Mouse (Mus musculus) naive thymus-derived CD4-positive, alpha-beta T cell, adult 2 months (primary cell): ENCODE data around the gene Zfp664.

Experiments used
- DNase-seq: peaks from one replicate; pipeline ENCODE4 v3.0.0-alpha.2; 2011; ENCODE audit warnings: low read depth

The Zfp664 gene

DNA sequence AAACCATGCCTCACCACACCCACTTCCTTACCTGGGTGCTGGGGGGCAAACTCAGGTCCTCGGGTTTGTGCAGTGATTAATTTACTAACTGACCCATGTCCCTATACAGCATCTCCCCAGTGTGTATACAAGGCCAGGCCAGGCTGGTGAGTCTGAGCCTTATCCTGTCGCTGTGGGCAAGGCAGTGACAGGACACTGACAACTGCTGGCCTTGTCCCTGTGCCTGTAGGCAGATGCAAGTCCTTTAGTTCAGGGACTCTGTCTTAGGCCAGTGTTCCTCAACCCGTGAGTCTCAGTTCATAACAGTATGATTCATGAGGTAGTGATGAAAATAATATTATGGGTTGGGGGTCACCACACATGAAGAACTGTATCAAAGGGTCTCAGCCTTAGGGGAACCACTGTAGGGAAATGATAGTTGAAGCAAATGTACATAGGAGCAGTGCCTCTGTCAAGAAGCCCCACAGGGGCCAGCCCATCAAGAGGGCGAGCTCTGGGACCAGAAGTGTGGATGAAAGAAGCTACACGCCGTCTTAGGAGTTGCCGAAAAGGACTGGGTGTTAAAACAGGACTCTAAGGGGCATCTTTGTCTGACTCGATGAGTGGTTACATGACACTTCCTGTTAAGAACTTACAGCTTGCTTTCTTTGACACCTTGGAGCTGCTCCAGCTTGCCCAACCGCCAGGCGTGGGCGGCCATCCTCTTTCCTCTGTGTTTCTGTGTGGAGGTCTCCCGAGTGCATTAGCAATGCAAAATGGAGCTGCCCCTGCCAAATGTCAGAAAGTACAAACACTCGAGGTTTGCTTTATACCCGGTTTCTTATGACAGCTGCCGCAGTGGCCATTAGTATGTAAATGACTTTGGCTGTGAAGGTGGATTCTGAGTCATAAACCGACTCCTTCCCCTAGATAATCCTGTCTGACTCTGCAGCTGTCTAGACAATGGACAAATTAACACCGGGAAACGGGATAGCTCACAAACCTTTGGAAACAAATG lies 60.2 kb downstream of the Zfp664 start:
- peak; percentile 65 for DNase-seq

DNA sequence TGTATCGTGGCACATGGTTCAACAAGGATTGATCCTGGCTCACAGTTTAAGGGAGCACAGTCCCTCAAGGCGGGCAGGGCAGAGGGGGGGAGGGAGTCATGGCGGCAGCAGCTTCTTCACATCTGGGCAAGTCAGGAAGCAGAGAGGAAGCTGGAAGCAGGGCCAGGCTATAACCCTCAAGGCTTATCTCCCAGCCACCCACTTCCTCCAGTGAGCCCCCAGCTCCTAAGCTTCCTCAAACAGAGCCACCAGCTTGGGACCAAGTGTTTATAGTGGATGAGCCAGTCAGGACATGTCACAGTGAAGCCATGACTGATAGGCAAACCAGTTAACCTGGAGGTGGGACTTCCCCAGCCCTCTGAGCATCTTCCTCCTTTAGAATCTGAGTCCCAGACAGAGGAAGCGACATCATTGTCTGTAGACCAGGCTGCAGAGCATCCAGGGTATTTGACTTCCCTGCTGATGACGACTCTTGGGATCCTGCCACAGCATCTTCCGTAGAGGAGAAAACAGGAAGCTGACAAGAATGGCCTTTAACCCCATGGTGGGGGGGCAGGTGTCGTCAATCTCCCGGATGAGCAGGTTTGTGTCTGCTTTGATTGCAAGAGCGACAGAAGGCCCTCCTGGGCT lies 67.0 kb downstream of the Zfp664 start:
- DNase-seq, result no peak

DNA sequence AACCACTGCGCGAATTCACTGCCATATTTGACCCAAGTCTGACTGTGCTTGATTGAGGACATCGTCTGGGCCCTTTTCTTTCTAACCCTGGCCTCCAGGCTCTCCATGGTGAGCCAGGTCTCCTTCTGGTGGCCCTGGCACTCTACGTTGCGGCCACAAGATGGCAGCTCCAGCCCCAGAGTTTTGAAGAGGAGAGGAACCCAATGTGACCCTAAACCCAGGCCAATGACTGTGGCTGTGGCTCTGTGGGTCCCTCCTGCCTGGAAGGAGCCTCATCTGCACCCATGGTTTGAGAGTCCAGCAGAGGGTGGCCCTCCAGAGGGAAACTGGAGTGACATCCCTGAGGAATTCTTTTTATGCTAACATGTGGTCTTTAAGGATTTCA lies 67.6 kb downstream of the Zfp664 start:
- DNase-seq, result peak; percentile 74

DNA sequence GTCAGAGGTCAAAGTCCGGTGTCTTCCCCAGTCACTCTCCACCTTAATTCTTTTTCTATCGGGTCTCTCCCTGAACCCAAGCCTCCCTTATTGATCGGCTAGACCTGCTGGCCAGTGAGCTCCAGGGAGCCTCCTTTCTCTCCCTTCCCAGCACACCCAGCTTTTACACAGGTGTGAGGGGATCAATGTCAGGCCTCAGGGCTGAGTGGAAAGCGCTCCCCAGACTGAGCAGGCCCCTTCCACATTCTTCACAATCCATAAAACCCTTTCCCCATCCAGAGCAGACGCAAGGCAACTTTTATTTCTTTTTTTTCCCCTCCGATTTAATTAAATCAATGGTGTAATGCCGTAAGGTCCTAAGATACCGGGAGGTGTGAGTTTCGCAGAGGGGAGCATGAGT lies 68.1 kb downstream of the Zfp664 start:
- DNase-seq, result no peak

DNA sequence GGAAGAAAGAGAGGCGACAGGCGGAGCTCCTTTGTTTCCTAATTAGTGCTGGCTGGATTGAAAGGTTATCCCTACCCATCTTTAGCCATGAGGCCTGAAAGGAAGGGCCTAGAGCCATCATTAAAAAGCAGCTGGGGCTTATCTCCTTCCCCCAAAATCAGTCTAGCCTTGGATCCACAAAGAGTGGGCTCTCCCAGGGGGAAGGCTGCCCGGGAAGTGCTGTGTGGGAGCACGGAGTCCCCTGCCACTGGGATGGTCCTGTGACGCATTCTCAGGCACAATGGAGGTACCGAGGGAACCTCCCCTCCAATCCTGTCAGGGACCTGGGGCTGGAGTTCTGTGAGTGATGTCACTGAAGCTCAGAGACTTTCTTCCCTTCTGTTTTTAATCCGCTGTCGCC lies 68.6 kb downstream of the Zfp664 start:
- no peak for DNase-seq

DNA sequence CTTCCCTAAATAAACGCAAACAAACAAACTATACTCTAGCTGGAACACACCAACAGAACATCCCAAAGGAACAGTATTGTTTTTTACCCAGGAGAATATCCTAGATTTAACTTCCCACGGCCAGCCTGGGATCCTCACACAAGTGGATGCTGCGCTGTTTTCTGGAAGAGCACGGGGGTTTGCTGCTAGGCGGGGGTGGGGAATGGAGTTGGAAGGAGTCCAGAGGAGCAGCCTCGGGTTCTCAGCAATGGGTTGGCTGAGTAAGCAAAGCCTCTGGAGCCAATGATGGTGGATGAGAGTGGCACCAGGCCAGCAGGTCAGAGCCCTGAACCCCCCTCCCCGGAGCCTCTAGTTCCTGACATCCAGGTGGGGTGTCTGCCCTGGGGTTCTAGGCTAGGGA lies 72.1 kb downstream of the Zfp664 start:
- no peak for DNase-seq

DNA sequence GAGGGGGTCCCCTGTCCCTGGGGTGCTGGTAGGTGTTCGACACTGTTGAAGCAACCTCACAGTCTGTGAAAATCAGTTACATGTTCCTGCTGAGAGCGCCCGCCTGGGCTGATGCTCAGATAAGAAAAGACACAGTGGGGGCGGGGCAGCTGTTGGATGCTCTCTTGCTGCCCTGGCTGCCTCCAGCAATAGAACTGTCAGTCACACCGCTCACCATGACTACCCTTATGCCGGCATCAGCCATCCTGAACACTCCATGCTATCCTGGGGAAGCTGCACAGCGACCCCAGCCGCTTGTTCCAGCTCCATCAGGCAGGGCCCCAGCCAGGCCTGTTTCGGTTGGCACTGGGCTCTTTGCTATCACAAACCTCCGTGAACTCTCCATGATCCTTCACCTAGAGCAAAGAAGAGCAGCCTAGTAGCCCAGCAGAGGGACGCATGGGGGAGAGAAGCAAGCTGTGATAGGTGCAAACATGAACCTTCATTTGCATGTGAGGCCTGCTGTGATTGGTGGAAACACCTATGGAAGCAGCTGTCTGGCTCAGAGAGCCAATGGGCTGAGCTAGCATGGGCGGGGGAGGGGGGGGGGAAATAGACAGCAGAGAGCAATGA lies 80.8 kb downstream of the Zfp664 start:
- peak; percentile 36 for DNase-seq

DNA sequence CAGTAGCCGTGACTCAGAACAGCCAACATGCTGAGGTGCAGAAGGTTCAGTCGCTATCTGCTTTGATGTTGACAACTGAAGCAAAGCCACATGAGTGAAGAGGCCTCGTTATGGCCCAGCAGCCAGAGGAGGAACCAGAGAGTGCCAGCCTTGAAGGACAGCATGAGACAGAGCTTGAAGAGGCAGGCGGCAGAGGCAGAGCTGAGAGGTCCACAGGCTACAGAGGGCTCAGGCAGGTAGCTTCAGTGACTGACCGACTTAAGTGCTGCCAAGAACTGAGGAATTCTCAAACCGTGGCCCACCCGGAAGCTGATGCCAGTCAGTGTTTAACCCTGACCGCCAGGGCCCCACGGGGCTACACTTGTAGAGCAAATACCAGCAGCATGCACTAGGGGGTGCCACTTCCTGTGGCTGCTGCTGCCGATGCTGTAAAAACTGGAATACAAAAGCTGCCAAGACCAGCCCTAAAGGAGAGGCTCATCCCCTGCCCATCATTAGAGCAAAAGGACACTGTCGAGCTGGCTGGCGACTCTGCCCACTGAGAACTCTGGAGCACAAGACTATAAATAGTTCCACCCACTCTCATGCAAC lies 81.4 kb downstream of the Zfp664 start:
- peak; percentile 88 for DNase-seq

DNA sequence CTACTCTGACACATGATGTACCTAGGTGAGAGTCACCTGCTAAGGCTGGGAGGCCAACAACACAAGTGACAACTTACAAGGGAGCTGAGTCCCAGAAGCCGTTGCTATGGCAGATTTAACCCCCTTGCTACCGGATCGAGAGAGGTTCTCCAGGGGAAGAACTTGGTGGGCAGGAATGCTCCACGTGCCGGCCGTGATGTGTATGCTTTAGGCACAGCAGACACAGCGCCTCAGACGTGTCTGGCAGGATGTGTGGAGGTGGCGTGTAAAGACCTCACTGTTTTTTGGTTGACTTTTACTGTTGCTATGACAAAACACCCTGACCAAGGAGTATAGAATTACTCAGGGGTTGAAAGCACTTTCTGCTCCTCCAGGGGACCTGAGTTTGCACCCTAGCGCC lies 81.9 kb downstream of the Zfp664 start:
- peak; percentile 82 for DNase-seq

DNA sequence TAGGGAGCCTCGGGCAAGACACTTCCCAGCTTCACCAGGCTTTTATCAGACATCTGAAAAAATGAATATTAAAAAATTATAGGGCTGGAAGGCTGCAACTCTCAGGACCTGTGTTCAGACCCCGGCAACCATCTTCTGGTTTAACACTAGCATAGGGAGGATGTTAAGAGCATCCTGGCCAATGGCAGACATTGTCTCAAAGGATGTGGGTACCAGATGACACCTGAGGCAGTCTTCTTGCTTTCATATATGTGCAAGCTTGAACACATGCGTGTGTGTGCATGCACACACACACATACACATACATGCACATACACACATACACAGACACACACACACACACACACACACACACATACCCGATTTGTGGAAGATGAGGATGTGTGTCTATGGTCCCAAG lies 82.6 kb downstream of the Zfp664 start:
- DNase-seq, result peak; percentile 59

DNA sequence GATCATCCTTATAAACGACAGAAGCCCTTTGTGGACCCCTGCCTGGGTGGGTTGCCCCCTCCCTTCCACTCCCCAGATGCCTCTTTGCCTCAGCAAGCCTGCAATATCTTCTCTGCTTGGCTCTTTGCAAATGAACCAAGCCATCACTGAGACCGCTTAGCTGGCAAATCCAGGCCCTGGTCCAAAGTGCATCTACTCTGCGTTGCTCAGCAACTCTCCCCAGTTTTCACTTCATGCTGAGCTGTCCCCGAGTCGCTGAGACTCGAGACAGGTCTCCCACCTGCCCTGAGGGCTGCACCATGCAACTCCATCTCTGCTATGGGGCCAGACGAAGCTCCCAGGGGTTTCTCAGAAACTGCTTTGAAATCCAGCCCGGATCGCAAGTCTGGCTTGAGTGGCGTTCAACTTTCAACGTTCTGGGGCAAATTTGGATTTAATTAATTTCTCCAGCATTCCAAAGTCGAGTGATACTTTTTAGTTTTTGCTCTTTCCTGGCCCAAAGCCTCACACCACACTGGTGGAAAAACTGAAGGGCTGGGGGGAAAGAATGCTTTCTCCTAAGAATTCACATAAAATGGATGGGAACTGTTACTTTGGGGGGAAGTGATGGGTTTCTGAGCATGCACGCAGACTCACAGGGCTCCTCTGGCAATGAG lies 88.3 kb downstream of the Zfp664 start:
- DNase-seq, result no peak

DNA sequence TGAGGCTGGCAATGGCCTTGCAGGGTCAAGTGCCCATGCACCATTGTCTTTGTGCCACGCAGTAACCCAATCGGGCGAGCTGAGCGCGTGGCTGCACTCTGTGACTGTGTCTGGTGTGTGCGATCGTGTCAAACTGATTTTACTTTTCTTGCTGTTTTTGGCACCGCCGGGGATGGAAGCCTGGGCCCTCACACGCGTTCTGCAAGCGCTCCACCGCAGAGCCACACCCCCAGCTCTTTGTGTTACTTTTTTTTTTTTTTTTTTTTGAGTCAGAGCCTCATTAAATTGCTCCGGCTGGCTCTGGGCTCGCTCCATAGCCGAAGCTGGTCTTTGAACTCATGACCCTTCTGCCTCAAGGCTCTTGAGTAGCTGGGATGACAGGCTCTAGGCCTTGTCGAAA lies 88.8 kb downstream of the Zfp664 start:
- DNase-seq, result peak; percentile 50
